Mouse (Mus musculus): Measurements from ENCODE around the gene Lpin2. TPM values are rescaled to one million over a fixed set of nuclear protein-coding genes. Genes with fewer than 3 reads are reported as not detected.

Gene Lpin2
- polyA plus RNA-seq (2017; shearing (Covaris generic)) = 23.5 TPM

GRCm38 (mm10) chr17:71182211-71182721 lies at the start of gene Lpin2:
Gene Lpin2 (plus strand): TSS chr17:71182560.

Other genes with a start within 250 kb of the Lpin2 start
- gene Myom1, start 179.9 kb upstream of the Lpin2 start, polyA plus RNA-seq (2017; shearing (Covaris generic)) = 0.39 TPM
- gene Myl12a, start 179.7 kb upstream of the Lpin2 start, polyA plus RNA-seq (2017; shearing (Covaris generic)) = 912 TPM
- gene Emilin2, start 129.4 kb downstream of the Lpin2 start, polyA plus RNA-seq (2017; shearing (Covaris generic)) = 0.37 TPM